Mouse (Mus musculus) macrophage (primary cell): ENCODE data around the gene Pepd. TPM values are rescaled to one million over a fixed set of nuclear protein-coding genes. Genes with fewer than 3 reads are reported as not detected.
A peak's percentile ranks its signal among the peaks of the same experiment; 100 is the strongest.

Experiments
- H3K27ac ChIP-seq: fragments of 350-480 bp; formaldehyde crosslinking; 2 replicates; pipeline ENCODE4 v1.9.0; 2021
- H3K36me3 ChIP-seq: fragments of 350-480 bp; formaldehyde crosslinking; 2 replicates; pipeline ENCODE4 v1.9.0; 2021; ENCODE audit errors: inconsistent target
- H3K4me3 ChIP-seq: fragments of 350-480 bp; formaldehyde crosslinking; 2 replicates; pipeline ENCODE4 v1.9.0; 2021; ENCODE audit errors: inconsistent target
- H3K79me2 ChIP-seq: fragments of 350-480 bp; formaldehyde crosslinking; 2 replicates; pipeline ENCODE4 v1.9.0; 2021; ENCODE audit errors: inconsistent target
- WGBS: methylation state at CpG from one replicate; pipeline ENCODE4 v1.1.7; 2026; ENCODE audit warnings: inconsistent platforms; ENCODE audit not compliant: missing documents; 5-methylcytosine and 5-hydroxymethylcytosine counted together
- polyA plus RNA-seq: library from polyadenylated mRNA; stranded (reverse); fragments of 250-400 nt; gene quantifications from 3 replicates; pipeline ENCODE4 v1.2.4, GENCODE M21; 2018; ENCODE audit warnings: inconsistent platforms

Pepd gene
- polyA plus RNA-seq, 1 experiment from 2014 or later = 61.8 TPM

GRCm38 (mm10) chr7:35055619-35056435 lies 143.6 kb downstream of the Pepd start:
- Histone ChIP-seq H3K27ac (peak overlapping the region; percentile 79), H3K36me3 (peaks cover 2% of the 10 kb centered on the region; the same call in 1 of the 2 replicates), H3K79me2 (peaks cover 51% of the 10 kb centered on the region), H3K4me3 (peak overlapping the region; percentile 84)
- WGBS = under 1% methylated on average over 74 of the region's 77 CpGs

- Histone ChIP-seq H3K4me3 (peak within 1 kb of the TSS; percentile 84), H3K27ac (peak within 1 kb of the TSS; percentile 95), H3K79me2 (peaks cover 45% of the 10 kb centered on the region), H3K36me3 (no peaks in the 10 kb centered on the region)
- WGBS = 1% methylated on average over 52 of the region's 53 CpGs
Observed at GRCm38 (mm10) chr7:35056436-35056864, 144.3 kb downstream of the Pepd start, which contains the start of gene Cebpg. Gene Cebpg, minus strand, starts transcription at chr7:35056573.

- peak overlapping the region; percentile 44 for H3K4me3 ChIP-seq
- H3K36me3 ChIP-seq = no peaks in the 10 kb centered on the region
- WGBS = 1% methylated on average over 9 of the region's 10 CpGs
- H3K27ac ChIP-seq = peak overlapping the region; percentile 95
- H3K79me2 ChIP-seq = peaks cover 39% of the 10 kb centered on the region
Observed at GRCm38 (mm10) chr7:35056999-35057398, 144.8 kb downstream of the Pepd start.

GRCm38 (mm10) chr7:35057569-35057968 lies 145.4 kb downstream of the Pepd start:
- H3K36me3 ChIP-seq = no peaks in the 10 kb centered on the region
- peak overlapping the region; percentile 95 for H3K27ac ChIP-seq
- H3K79me2 ChIP-seq = peaks cover 34% of the 10 kb centered on the region
- 65% methylated on average over 4 of the region's 4 CpGs for WGBS
- H3K4me3 ChIP-seq = no peak overlapping the region

GRCm38 (mm10) chr7:35058329-35058728 lies 146.2 kb downstream of the Pepd start:
- H3K4me3 ChIP-seq = no peak overlapping the region
- 76% methylated on average over 1 of the region's 1 CpGs for WGBS
- no peaks in the 10 kb centered on the region for H3K36me3 ChIP-seq
- peaks cover 26% of the 10 kb centered on the region for H3K79me2 ChIP-seq
- H3K27ac ChIP-seq = no peak overlapping the region

GRCm38 (mm10) chr7:35059467-35059866 lies 147.3 kb downstream of the Pepd start:
- H3K79me2 ChIP-seq = peaks cover 15% of the 10 kb centered on the region
- no peak overlapping the region for H3K27ac ChIP-seq
- WGBS = 79% methylated on average over 4 of the region's 5 CpGs
- no peak overlapping the region for H3K4me3 ChIP-seq
- H3K36me3 ChIP-seq = no peaks in the 10 kb centered on the region

GRCm38 (mm10) chr7:35064286-35065258 lies 152.4 kb downstream of the Pepd start:
- peak overlapping the region; percentile 50 for H3K27ac ChIP-seq
- no peaks in the 10 kb centered on the region for H3K36me3 ChIP-seq
- no peaks in the 10 kb centered on the region for H3K79me2 ChIP-seq
- 43% methylated on average over 14 of the region's 14 CpGs for WGBS
- H3K4me3 ChIP-seq = no peak overlapping the region

- 51% methylated on average over 3 of the region's 3 CpGs for WGBS
- H3K36me3 ChIP-seq = no peaks in the 10 kb centered on the region
- no peak overlapping the region for H3K4me3 ChIP-seq
- H3K27ac ChIP-seq = no peak overlapping the region
- no peaks in the 10 kb centered on the region for H3K79me2 ChIP-seq
Observed at GRCm38 (mm10) chr7:35065958-35066357, 153.8 kb downstream of the Pepd start.

GRCm38 (mm10) chr7:35066640-35067212 lies 154.5 kb downstream of the Pepd start:
- H3K79me2 ChIP-seq = no peaks in the 10 kb centered on the region
- WGBS = 87% methylated on average over 7 of the region's 8 CpGs
- no peak overlapping the region for H3K27ac ChIP-seq
- no peak overlapping the region for H3K4me3 ChIP-seq
- no peaks in the 10 kb centered on the region for H3K36me3 ChIP-seq

GRCm38 (mm10) chr7:35076645-35077044 lies 164.5 kb downstream of the Pepd start:
- 82% methylated on average over 5 of the region's 5 CpGs for WGBS
- H3K27ac ChIP-seq = no peak overlapping the region

GRCm38 (mm10) chr7:35080843-35081338 lies 168.7 kb downstream of the Pepd start:
- peak overlapping the region; percentile 75 for H3K27ac ChIP-seq
- H3K79me2 ChIP-seq = no peaks in the 10 kb centered on the region
- peak overlapping the region; percentile 7; the same call in 1 of the 2 replicates for H3K4me3 ChIP-seq
- no peaks in the 10 kb centered on the region for H3K36me3 ChIP-seq
- 6% methylated on average over 10 of the region's 10 CpGs for WGBS

More at GRCm38 (mm10) chr7:35076645-35077044, 164.5 kb downstream of the Pepd start:
- H3K36me3 ChIP-seq = no peaks in the 10 kb centered on the region
- no peaks in the 10 kb centered on the region for H3K79me2 ChIP-seq
- no peak overlapping the region for H3K4me3 ChIP-seq

GRCm38 (mm10) chr7:35081406-35082104 lies 169.4 kb downstream of the Pepd start:
- H3K79me2 ChIP-seq = no peaks in the 10 kb centered on the region
- peak overlapping the region; percentile 75 for H3K27ac ChIP-seq
- WGBS = 92% methylated on average over 9 of the region's 9 CpGs
- H3K36me3 ChIP-seq = no peaks in the 10 kb centered on the region
- peak overlapping the region; percentile 7; the same call in 1 of the 2 replicates for H3K4me3 ChIP-seq

GRCm38 (mm10) chr7:35084565-35085360 lies 172.6 kb downstream of the Pepd start:
- H3K36me3 ChIP-seq = no peaks in the 10 kb centered on the region
- H3K27ac ChIP-seq = no peak overlapping the region
- no peaks in the 10 kb centered on the region for H3K79me2 ChIP-seq
- H3K4me3 ChIP-seq = no peak overlapping the region
- WGBS = 50% methylated on average over 12 of the region's 12 CpGs
